Mouse (Mus musculus) stomach, embryonic 14.5 days (tissue): ENCODE data around the gene Palld. TPM values are rescaled to one million over a fixed set of nuclear protein-coding genes. Genes with fewer than 3 reads are reported as not detected.

Experiments
- ATAC-seq: fragments of 200-750 bp; cut with Nextera tagmentation; 2 replicates; pipeline ENCODE4 v1.8.0; 2017; ENCODE audit warnings: low read depth, moderate TSS enrichment; ENCODE audit not compliant: insufficient number of reproducible peaks, insufficient read depth, low FRiP score
- H3K27ac ChIP-seq: fragments of 300-500 bp; sonication (generic); 2 replicates; pipeline ENCODE4 v1.5.1; 2014; ENCODE audit warnings: mild to moderate bottlenecking, low read length, moderate library complexity, mixed read lengths
- H3K27me3 ChIP-seq: fragments of 300-500 bp; sonication (generic); 2 replicates; pipeline ENCODE4 v1.6.1; 2014; ENCODE audit warnings: low read length, control low read depth, mixed read lengths; ENCODE audit not compliant: control insufficient read depth, insufficient read depth
- H3K36me3 ChIP-seq: fragments of 300-500 bp; sonication (generic); 2 replicates; pipeline ENCODE4 v1.6.1; 2014; ENCODE audit warnings: mild to moderate bottlenecking, control low read depth, low read length, moderate library complexity, mixed read lengths; ENCODE audit not compliant: control insufficient read depth, insufficient read depth
- H3K4me1 ChIP-seq: fragments of 300-500 bp; sonication (generic); 2 replicates; pipeline ENCODE4 v1.6.1; 2014; ENCODE audit warnings: low read length, control low read depth, mixed read lengths; ENCODE audit not compliant: control insufficient read depth, insufficient read depth
- H3K4me2 ChIP-seq: fragments of 300-500 bp; sonication (generic); replicated peaks from 2 replicates; pipeline ENCODE4 v1.6.1; 2014; ENCODE audit warnings: low read depth, low read length, control low read depth
- H3K4me3 ChIP-seq: fragments of 300-500 bp; sonication (generic); 2 replicates; pipeline ENCODE4 v1.5.1; 2014; ENCODE audit warnings: low read depth, low read length, control low read depth
- H3K9ac ChIP-seq: fragments of 300-500 bp; sonication (generic); replicated peaks from 2 replicates; pipeline ENCODE4 v1.6.1; 2014; ENCODE audit warnings: low read depth, mild to moderate bottlenecking, control low read depth, low read length, moderate library complexity, mixed read lengths
- H3K9me3 ChIP-seq: fragments of 300-500 bp; sonication (generic); 2 replicates; pipeline ENCODE4 v1.6.1; 2016; ENCODE audit warnings: low read depth, low read length, control low read depth; ENCODE audit not compliant: control insufficient read depth
- WGBS: fragments of 180-500 bp; shearing (Covaris S2); extraction: QIAGEN DNeasy Blood & Tissue Kit; methylation state at CpG from one replicate; pipeline ENCODE4 v1.1.7; 2014; 5-methylcytosine and 5-hydroxymethylcytosine counted together
- polyA plus RNA-seq: library from polyadenylated mRNA; unstranded; fragments of >200 nt; fragmentation: Nextera tagmentation; extraction: Ambion mirVana; gene quantifications from 2 replicates; pipeline ENCODE4 v1.2.1, GENCODE M21; 2014

Gene Palld
- polyA plus RNA-seq, 1 experiment from 2014 or later = 91.0 TPM

DNA sequence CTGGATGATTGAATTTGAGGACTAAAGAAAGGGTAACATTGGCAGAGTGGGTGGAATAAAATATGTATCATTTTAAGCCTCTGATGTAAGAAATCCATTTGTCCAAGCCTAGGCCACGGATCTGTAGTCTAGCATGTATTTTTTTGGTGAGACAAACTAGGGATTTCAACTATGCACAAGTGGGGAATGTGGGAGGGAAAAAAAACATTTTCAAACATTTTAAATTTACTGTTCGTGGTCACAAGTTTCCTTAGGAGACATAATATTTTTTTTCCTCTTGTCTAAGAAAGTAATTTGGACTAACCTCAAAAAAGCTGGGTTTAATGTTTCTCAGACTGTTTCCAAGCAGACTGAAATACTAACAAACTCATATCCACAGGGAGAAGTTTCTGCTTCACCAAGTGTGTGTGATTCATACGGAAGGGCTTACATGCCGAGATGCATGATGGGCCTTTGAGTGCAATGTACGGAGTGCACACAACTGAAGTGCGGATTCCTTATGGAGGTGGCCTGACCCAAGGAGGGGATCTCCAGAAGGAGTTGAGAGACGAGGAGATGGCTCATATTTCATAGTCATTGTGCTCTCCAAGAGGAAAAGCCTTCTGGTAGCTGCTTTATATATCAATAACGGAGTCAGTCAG lies 256.2 kb downstream of the Palld start:
- no peak for ATAC-seq
- Histone ChIP-seq H3K4me3 (no peak overlapping the region), H3K4me1 (0 out of 2 replicates have a peak, but pooled peaks cover 6% of the 10 kb centered on the region), H3K4me2 (no peak overlapping the region), H3K27ac (peak overlapping the region; percentile 52; the same call in 1 of the 2 replicates), H3K9ac (no peak overlapping the region), H3K9me3 (no peaks in the 10 kb centered on the region), H3K36me3 (no peaks in the 10 kb centered on the region), H3K27me3 (no peaks in the 10 kb centered on the region)
- 54% methylated on average over 8 of the region's 8 CpGs for whole genome bisulfite sequencing

DNA sequence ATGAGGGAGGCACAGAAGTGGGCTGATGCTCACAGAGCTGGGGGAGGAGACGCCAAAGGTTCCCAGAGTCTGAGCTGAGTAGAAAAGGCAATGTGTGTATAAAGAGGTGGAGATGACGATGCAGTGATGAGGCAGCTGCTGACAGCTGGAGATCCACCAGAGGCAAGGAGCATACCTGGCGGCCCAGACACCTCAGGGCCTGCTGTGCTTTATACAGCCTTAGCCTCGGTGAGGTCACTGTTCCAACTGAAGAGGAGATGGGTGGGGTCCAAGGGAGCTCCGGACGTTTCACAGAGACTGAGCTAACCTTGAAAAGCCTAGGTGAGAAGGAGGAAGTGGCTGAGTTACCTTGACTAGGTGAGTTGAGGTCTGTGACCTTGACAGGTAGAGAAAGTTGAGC lies 256.8 kb downstream of the Palld start:
- Histone ChIP-seq H3K4me2 (no peak overlapping the region), H3K9ac (no peak overlapping the region), H3K27ac (no peak overlapping the region), H3K36me3 (no peaks in the 10 kb centered on the region), H3K4me3 (no peak overlapping the region), H3K9me3 (no peaks in the 10 kb centered on the region), H3K4me1 (0 out of 2 replicates have a peak, but pooled peaks cover 6% of the 10 kb centered on the region), H3K27me3 (no peaks in the 10 kb centered on the region)
- no peak for ATAC-seq
- WGBS = 78% methylated on average over 6 of the region's 6 CpGs

DNA sequence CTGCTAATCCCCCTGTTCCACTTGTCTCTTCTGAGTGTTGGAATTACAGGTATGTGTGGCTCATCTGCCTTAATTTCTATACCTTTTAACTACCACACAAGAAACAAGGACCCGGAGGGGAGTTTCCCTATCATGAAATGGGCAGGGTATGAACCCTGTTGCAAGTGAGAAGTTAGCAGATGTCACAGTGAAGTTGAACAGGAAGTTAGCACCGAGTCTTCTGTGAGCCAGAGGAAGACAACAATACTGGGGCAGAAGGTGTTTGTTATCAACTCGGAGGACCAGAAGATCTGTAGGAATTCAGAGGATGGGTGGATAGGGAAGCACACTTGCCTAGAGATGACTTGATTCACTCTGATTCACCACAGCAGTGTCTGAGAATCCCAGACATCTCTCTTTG lies 259.3 kb downstream of the Palld start:
- no peak overlapping the region for H3K27ac ChIP-seq
- H3K27me3 ChIP-seq = no peaks in the 10 kb centered on the region
- H3K4me1 ChIP-seq = peaks cover 11% of the 10 kb centered on the region; the same call in 1 of the 2 replicates
- ATAC-seq = no peak
- H3K9ac ChIP-seq = no peak overlapping the region
- H3K4me3 ChIP-seq = no peak overlapping the region
- no peaks in the 10 kb centered on the region for H3K9me3 ChIP-seq
- H3K4me2 ChIP-seq = no peak overlapping the region
- no peaks in the 10 kb centered on the region for H3K36me3 ChIP-seq
- WGBS = 70% methylated on average over 3 of the region's 3 CpGs

DNA sequence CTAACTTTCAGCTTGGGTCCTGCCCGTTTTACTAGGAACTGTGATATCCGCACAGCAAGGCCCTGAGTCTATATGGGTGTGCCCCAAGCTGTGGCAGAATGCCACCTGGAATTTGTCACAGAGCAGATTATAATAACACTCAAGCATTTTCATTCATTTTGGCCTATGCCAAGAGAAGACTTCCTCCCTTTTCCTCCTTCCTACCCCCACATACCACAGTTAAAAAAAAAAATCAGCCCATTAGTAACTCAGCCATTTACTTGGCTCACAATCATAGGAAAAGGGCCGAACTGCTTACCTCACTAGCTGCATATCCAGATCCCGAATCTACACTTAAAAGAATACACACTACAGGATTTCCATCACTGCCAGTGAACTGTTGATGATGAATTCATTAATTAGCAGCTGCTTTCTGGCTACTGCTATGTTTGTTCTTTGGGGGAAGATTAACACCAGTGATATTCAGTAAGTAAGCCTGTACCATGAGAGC lies 260.1 kb downstream of the Palld start:
- no peaks in the 10 kb centered on the region for H3K9me3 ChIP-seq
- H3K27ac ChIP-seq = no peak overlapping the region
- no peak overlapping the region for H3K4me3 ChIP-seq
- ATAC-seq = no peak
- H3K9ac ChIP-seq = no peak overlapping the region
- 34% methylated on average over 4 of the region's 4 CpGs for WGBS
- peaks cover 11% of the 10 kb centered on the region; the same call in 1 of the 2 replicates for H3K4me1 ChIP-seq
- H3K27me3 ChIP-seq = no peaks in the 10 kb centered on the region
- H3K36me3 ChIP-seq = no peaks in the 10 kb centered on the region
- H3K4me2 ChIP-seq = no peak overlapping the region

DNA sequence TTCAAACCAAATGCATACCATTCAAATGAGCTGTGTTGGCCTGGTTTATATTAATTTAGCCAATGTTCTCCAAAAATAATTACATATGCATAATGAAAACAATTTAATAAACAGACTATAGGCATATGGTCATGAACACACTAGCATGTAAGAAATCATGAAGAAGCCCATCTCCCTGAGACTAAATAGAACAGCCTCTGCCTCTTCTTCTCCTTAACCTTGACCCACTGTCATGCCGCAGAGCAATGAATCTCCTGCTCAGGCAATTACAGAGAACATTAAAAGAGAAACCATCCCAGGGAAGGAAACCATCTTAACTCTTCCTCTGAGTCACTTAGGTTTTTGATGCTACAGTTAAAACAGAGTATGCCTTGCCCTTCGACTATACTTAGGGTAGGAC lies 262.9 kb downstream of the Palld start:
- no peak overlapping the region for H3K4me2 ChIP-seq
- H3K9ac ChIP-seq = no peak overlapping the region
- H3K27me3 ChIP-seq = no peaks in the 10 kb centered on the region
- peaks cover 11% of the 10 kb centered on the region; the same call in 1 of the 2 replicates for H3K4me1 ChIP-seq
- no peaks in the 10 kb centered on the region for H3K9me3 ChIP-seq
- H3K4me3 ChIP-seq = no peak overlapping the region
- H3K27ac ChIP-seq = no peak overlapping the region; the same call in 1 of the 2 replicates
- 46% methylated on average over 2 of the region's 2 CpGs for WGBS
- H3K36me3 ChIP-seq = no peaks in the 10 kb centered on the region
- ATAC-seq = 0 out of 2 replicates have a peak, but pooled peaks have one; percentile 34

DNA sequence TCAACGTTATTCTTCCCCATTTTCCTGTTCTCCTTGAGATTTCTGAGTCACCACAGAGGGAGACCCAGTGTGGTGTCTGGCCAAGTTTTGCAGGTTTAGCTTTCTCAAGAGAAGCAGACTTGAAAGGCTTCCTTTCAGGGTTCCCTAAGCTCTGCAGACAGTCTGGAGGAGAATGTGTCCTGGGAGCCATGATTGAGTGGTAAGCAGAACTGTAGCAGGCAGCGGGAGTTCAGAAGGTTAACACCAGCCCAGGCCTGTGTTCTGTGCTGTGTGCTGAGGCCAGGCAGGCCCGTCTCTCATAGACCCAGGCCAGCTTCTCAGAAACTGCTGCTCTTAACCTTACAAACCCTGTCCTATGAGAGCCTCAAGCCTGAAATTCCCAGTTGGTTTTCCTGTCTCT lies 263.5 kb downstream of the Palld start:
- peaks cover 11% of the 10 kb centered on the region; the same call in 1 of the 2 replicates for H3K4me1 ChIP-seq
- H3K9me3 ChIP-seq = no peaks in the 10 kb centered on the region
- H3K4me2 ChIP-seq = no peak overlapping the region
- H3K4me3 ChIP-seq = no peak overlapping the region
- H3K9ac ChIP-seq = no peak overlapping the region
- WGBS = 22% methylated on average over 3 of the region's 3 CpGs
- no peaks in the 10 kb centered on the region for H3K27me3 ChIP-seq
- peak overlapping the region; percentile 71 for H3K27ac ChIP-seq
- no peaks in the 10 kb centered on the region for H3K36me3 ChIP-seq
- ATAC-seq = peak; percentile 70; the same call in 1 of the 2 replicates

DNA sequence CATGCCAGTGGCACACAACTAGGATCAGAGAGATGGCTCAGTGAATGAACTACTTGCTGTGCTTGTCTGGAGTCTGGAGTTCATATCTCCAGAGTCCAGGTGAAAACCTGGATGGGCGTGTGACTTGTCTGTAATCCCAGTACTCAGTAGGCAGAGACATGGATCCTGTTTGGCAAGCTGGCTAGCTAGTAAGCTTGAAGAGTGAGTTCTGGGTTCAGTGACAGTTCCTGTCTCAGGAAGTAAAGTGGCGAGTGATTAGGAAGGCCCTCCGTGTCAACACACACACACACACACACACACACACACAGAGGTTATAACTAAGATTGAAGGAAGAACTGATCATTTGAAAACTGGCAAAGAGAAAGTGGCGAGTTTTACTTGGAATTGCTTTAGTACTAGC lies 264.8 kb downstream of the Palld start:
- no peaks in the 10 kb centered on the region for H3K36me3 ChIP-seq
- H3K4me1 ChIP-seq = peaks cover 11% of the 10 kb centered on the region; the same call in 1 of the 2 replicates
- no peak overlapping the region for H3K4me3 ChIP-seq
- H3K27me3 ChIP-seq = no peaks in the 10 kb centered on the region
- H3K4me2 ChIP-seq = no peak overlapping the region
- no peak overlapping the region for H3K27ac ChIP-seq
- ATAC-seq = no peak
- no peak overlapping the region for H3K9ac ChIP-seq
- no peaks in the 10 kb centered on the region for H3K9me3 ChIP-seq
- WGBS = 80% methylated on average over 4 of the region's 4 CpGs

DNA sequence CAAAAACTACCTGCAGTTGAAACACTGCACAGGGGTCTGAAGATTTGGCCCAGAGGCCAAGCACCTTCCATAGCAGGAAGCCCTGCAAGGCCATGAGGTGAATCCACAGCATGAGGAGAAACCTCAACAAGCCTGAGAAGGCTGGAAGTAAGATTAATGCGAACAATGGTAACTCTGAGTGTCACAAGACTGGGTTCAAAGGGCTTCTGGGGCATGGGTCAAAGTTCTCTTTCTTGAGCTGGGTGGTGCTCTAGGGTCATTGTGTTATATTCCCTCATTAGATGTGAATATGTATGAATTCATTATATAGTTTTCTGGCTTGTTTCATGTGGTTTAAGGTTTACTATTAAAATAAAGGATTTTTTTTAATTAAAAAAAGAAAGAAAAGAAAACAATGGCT lies 267.7 kb downstream of the Palld start:
- H3K27ac ChIP-seq = no peak overlapping the region
- no peaks in the 10 kb centered on the region for H3K36me3 ChIP-seq
- H3K9me3 ChIP-seq = no peaks in the 10 kb centered on the region
- H3K4me2 ChIP-seq = no peak overlapping the region
- WGBS = 83% methylated on average over 1 of the region's 1 CpGs
- H3K4me1 ChIP-seq = peaks cover 3% of the 10 kb centered on the region; the same call in 1 of the 2 replicates
- H3K27me3 ChIP-seq = no peaks in the 10 kb centered on the region
- no peak overlapping the region for H3K4me3 ChIP-seq
- no peak for ATAC-seq
- H3K9ac ChIP-seq = no peak overlapping the region
